Mouse (Mus musculus): ENCODE measurements around the gene Tmem259. TPM values are rescaled to one million over a fixed set of nuclear protein-coding genes. Genes with fewer than 3 reads are reported as not detected.

Tmem259 gene
- polyA plus RNA-seq, 1 experiment: 47.6 TPM

- H3K36me3 ChIP-seq (ENCODE audit: control insufficient read depth): peaks cover 81% of the 10 kb centered on the region
- no peak for TF ChIP-seq TAL1 (IDR thresholded peaks at IDR 0.05; ENCODE audit: low read length)
- no peak for TF ChIP-seq GATA1 (IDR thresholded peaks at IDR 0.05; ENCODE audit: low read length)
- peaks cover 21% of the 10 kb centered on the region for H3K4me1 ChIP-seq (ENCODE audit: control insufficient read depth)
- H3K27me3 ChIP-seq (ENCODE audit: control insufficient read depth): peaks cover 39% of the 10 kb centered on the region
- peaks cover 69% of the 10 kb centered on the region for H3K9me3 ChIP-seq (ENCODE audit: control insufficient read depth, low read length)
- no peak overlapping the region for H3K4me3 ChIP-seq (replicated peaks)
Measured at GRCm38 (mm10) chr10:79976722-79977107, 7.4 kb downstream of the Tmem259 start.

GRCm38 (mm10) chr10:79976071-79976721 is 7.9 kb downstream of the Tmem259 start:
- TF ChIP-seq GATA1 (IDR thresholded peaks at IDR 0.05; ENCODE audit: low read length) (no peak), TAL1 (IDR thresholded peaks at IDR 0.05; ENCODE audit: low read length) (no peak)
- Histone ChIP-seq H3K27me3 (ENCODE audit: control insufficient read depth) (peaks cover 44% of the 10 kb centered on the region), H3K4me3 (replicated peaks) (no peak overlapping the region), H3K36me3 (ENCODE audit: control insufficient read depth) (peaks cover 76% of the 10 kb centered on the region), H3K9me3 (ENCODE audit: control insufficient read depth, low read length) (peaks cover 69% of the 10 kb centered on the region), H3K4me1 (ENCODE audit: control insufficient read depth) (peaks cover 16% of the 10 kb centered on the region)

- Histone ChIP-seq H3K4me1 (ENCODE audit: control insufficient read depth) (peaks cover 11% of the 10 kb centered on the region), H3K27me3 (ENCODE audit: control insufficient read depth) (peaks cover 58% of the 10 kb centered on the region), H3K9me3 (ENCODE audit: control insufficient read depth, low read length) (peaks cover 72% of the 10 kb centered on the region), H3K36me3 (ENCODE audit: control insufficient read depth) (peaks cover 61% of the 10 kb centered on the region), H3K4me3 (replicated peaks) (no peak overlapping the region)
- TF ChIP-seq TAL1 (IDR thresholded peaks at IDR 0.05; ENCODE audit: low read length): no peak
- no peak for TF ChIP-seq GATA1 (IDR thresholded peaks at IDR 0.05; ENCODE audit: low read length)
Measured at GRCm38 (mm10) chr10:79974668-79975067, 9.5 kb downstream of the Tmem259 start.

GRCm38 (mm10) chr10:79974087-79974486 is 10.0 kb downstream of the Tmem259 start:
- TF ChIP-seq TAL1 (IDR thresholded peaks at IDR 0.05; ENCODE audit: low read length) (no peak), GATA1 (IDR thresholded peaks at IDR 0.05; ENCODE audit: low read length) (no peak)
- H3K36me3 ChIP-seq (ENCODE audit: control insufficient read depth): peaks cover 55% of the 10 kb centered on the region
- no peak overlapping the region for H3K4me3 ChIP-seq (replicated peaks)
- H3K4me1 ChIP-seq (ENCODE audit: control insufficient read depth): peaks cover 8% of the 10 kb centered on the region
- peaks cover 68% of the 10 kb centered on the region for H3K9me3 ChIP-seq (ENCODE audit: control insufficient read depth, low read length)
- peaks cover 64% of the 10 kb centered on the region for H3K27me3 ChIP-seq (ENCODE audit: control insufficient read depth)

- H3K9me3 ChIP-seq (ENCODE audit: control insufficient read depth, low read length): peaks cover 56% of the 10 kb centered on the region
- TF ChIP-seq GATA1 (IDR thresholded peaks at IDR 0.05; ENCODE audit: low read length) (no peak), TAL1 (IDR thresholded peaks at IDR 0.05; ENCODE audit: low read length) (no peak)
- H3K27me3 ChIP-seq (ENCODE audit: control insufficient read depth): peaks cover 66% of the 10 kb centered on the region
- H3K4me3 ChIP-seq (replicated peaks): no peak overlapping the region
- peaks cover 49% of the 10 kb centered on the region for H3K36me3 ChIP-seq (ENCODE audit: control insufficient read depth)
- peaks cover 8% of the 10 kb centered on the region for H3K4me1 ChIP-seq (ENCODE audit: control insufficient read depth)
Measured at GRCm38 (mm10) chr10:79972831-79973230, 11.3 kb downstream of the Tmem259 start.

GRCm38 (mm10) chr10:79971183-79971497 is 13.0 kb downstream of the Tmem259 start:
- peaks cover 8% of the 10 kb centered on the region for H3K4me1 ChIP-seq (ENCODE audit: control insufficient read depth)
- H3K27me3 ChIP-seq (ENCODE audit: control insufficient read depth): peaks cover 54% of the 10 kb centered on the region
- H3K36me3 ChIP-seq (ENCODE audit: control insufficient read depth): peaks cover 49% of the 10 kb centered on the region
- no peak overlapping the region for H3K4me3 ChIP-seq (replicated peaks)
- peaks cover 39% of the 10 kb centered on the region for H3K9me3 ChIP-seq (ENCODE audit: control insufficient read depth, low read length)
- TF ChIP-seq TAL1 (IDR thresholded peaks at IDR 0.05; ENCODE audit: low read length) (no peak), GATA1 (IDR thresholded peaks at IDR 0.05; ENCODE audit: low read length) (no peak)

- TF ChIP-seq GATA1 (IDR thresholded peaks at IDR 0.05; ENCODE audit: low read length): no peak
- Histone ChIP-seq H3K36me3 (ENCODE audit: control insufficient read depth) (peaks cover 49% of the 10 kb centered on the region), H3K27me3 (ENCODE audit: control insufficient read depth) (peaks cover 52% of the 10 kb centered on the region), H3K4me1 (ENCODE audit: control insufficient read depth) (peaks cover 7% of the 10 kb centered on the region), H3K9me3 (ENCODE audit: control insufficient read depth, low read length) (peaks cover 33% of the 10 kb centered on the region), H3K4me3 (replicated peaks) (no peak within 1 kb of the TSS)
Measured at GRCm38 (mm10) chr10:79970415-79971182, 13.5 kb downstream of the Tmem259 start, which contains the start of gene Grin3b. TSS of gene Grin3b (plus strand) at chr10:79970715.

GRCm38 (mm10) chr10:79969124-79969568 is 15.0 kb downstream of the Tmem259 start:
- TF ChIP-seq TAL1 (IDR thresholded peaks at IDR 0.05; ENCODE audit: low read length) (no peak), GATA1 (IDR thresholded peaks at IDR 0.05; ENCODE audit: low read length) (no peak)
- no peak overlapping the region for H3K4me3 ChIP-seq (replicated peaks)
- peaks cover 49% of the 10 kb centered on the region for H3K27me3 ChIP-seq (ENCODE audit: control insufficient read depth)
- peaks cover 19% of the 10 kb centered on the region for H3K9me3 ChIP-seq (ENCODE audit: control insufficient read depth, low read length)
- peaks cover 5% of the 10 kb centered on the region for H3K4me1 ChIP-seq (ENCODE audit: control insufficient read depth)
- peaks cover 49% of the 10 kb centered on the region for H3K36me3 ChIP-seq (ENCODE audit: control insufficient read depth)

GRCm38 (mm10) chr10:79968181-79968580 is 15.9 kb downstream of the Tmem259 start:
- no peak overlapping the region for H3K4me3 ChIP-seq (replicated peaks)
- peaks cover 5% of the 10 kb centered on the region for H3K4me1 ChIP-seq (ENCODE audit: control insufficient read depth)
- H3K9me3 ChIP-seq (ENCODE audit: control insufficient read depth, low read length): peaks cover 9% of the 10 kb centered on the region
- H3K27me3 ChIP-seq (ENCODE audit: control insufficient read depth): peaks cover 42% of the 10 kb centered on the region
- H3K36me3 ChIP-seq (ENCODE audit: control insufficient read depth): peaks cover 53% of the 10 kb centered on the region
- TF ChIP-seq TAL1 (IDR thresholded peaks at IDR 0.05; ENCODE audit: low read length) (no peak), GATA1 (IDR thresholded peaks at IDR 0.05; ENCODE audit: low read length) (no peak)
